Mouse (Mus musculus) CH12.LX (cell line): Measurements from ENCODE around the gene Cpeb3.

Source experiments
- BHLHE40 ChIP-seq: IDR thresholded peaks from 2 replicates; pipeline ENCODE4 v1.6.1; 2011; ENCODE audit warnings: mild to moderate bottlenecking, low read depth, low read length, improper control_type of control experiment
- CHD2 ChIP-seq: IDR thresholded peaks from 2 replicates; pipeline ENCODE4 v1.6.1; 2011; ENCODE audit warnings: low read length, improper control_type of control experiment
- CTCF ChIP-seq, 2 experiments: IDR thresholded peaks in 1 of 2; conservative IDR thresholded peaks in 1 of 2; 2 replicates each; pipeline ENCODE4 v1.5.1; 2011 to 2012; ENCODE audit warnings: low read depth in 2 of 2, low read length in 2 of 2, improper control_type of control experiment in 1 of 2, inconsistent platforms in 1 of 2, mild to moderate bottlenecking in 1 of 2, moderate library complexity in 1 of 2
- ELF1 ChIP-seq: IDR thresholded peaks from 2 replicates; pipeline ENCODE4 v1.6.1; 2014; ENCODE audit warnings: low read depth, mild to moderate bottlenecking, inconsistent platforms, low read length, improper control_type of control experiment
- EP300 ChIP-seq: IDR thresholded peaks from 2 replicates; pipeline ENCODE4 v1.6.1; 2011; ENCODE audit warnings: low read length, improper control_type of control experiment
- GABPA ChIP-seq: IDR thresholded peaks from 2 replicates; pipeline ENCODE4 v1.6.1; 2012; ENCODE audit warnings: low read depth, low read length, improper control_type of control experiment, inconsistent platforms; ENCODE audit not compliant: insufficient replicate concordance
- JUND ChIP-seq: conservative IDR thresholded peaks from 2 replicates; pipeline ENCODE4 v1.6.1; 2011; ENCODE audit warnings: low read depth, low read length, improper control_type of control experiment
- MAFK ChIP-seq: IDR thresholded peaks from 2 replicates; pipeline ENCODE4 v1.6.1; 2011; ENCODE audit warnings: low read length, improper control_type of control experiment; ENCODE audit not compliant: insufficient replicate concordance
- MAX ChIP-seq: IDR thresholded peaks from 2 replicates; pipeline ENCODE4 v1.6.1; 2011; ENCODE audit warnings: low read length, improper control_type of control experiment
- POLR2A ChIP-seq: IDR thresholded peaks from 2 replicates; pipeline ENCODE4 v1.6.1; 2011; ENCODE audit warnings: low read depth, mild to moderate bottlenecking, improper control_type of control experiment, low read length
- SIN3A ChIP-seq: IDR thresholded peaks from 2 replicates; pipeline ENCODE4 v1.6.1; 2012; ENCODE audit warnings: low read length, improper control_type of control experiment, inconsistent platforms
- ZKSCAN1 ChIP-seq: IDR thresholded peaks from 2 replicates; pipeline ENCODE4 v1.6.1; 2012; ENCODE audit warnings: low read depth, inconsistent platforms, low read length, improper control_type of control experiment, borderline replicate concordance
- ZNF384 ChIP-seq: IDR thresholded peaks from 2 replicates; pipeline ENCODE4 v1.6.1; 2012; ENCODE audit warnings: low read depth, low read length, improper control_type of control experiment, inconsistent platforms

DNA sequence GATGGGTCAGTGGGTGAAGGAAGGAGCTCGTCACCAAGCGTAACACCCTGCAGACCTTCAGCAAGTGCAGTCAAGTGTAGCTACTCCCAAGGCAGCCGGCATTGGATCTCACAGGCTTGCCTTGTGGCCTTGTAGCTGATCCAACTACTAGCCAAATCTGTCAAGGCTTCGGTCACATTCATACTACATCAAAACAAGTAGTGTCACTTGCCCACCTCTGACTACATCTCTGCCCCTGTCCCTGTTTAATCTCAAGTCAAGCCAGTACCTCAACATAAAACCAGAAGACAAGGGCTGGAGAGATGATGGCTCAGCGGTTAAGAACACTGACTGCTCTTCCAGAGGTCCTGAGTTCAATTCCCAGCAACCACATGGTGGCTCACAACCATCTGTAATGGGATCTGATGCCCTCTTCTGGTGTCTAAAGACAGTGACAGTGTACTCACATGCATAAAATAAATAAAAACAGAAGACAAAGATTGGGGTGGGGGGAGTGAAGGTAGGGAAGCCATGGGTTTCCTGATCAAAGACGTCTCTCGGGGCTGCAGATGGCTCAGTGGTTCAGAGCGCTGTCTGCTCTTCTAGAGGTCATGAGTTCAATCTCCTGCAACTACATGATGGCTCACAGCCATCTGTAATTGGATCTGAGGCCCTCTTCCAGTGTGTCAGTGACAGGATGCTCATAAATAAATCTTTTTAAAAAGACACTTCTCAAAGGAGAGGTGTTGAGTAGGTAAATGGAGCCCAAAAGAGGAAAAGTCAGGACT, 194.0 kb downstream of the Cpeb3 start:
- TF ChIP-seq POLR2A = no peak
- no peak for TF ChIP-seq CTCF (conservative IDR thresholded peaks at IDR 0.05 in 1 of 2, IDR thresholded peaks at IDR 0.05 in 1 of 2; ENCODE audit: low read depth in 2 of 2, low read length in 2 of 2)
- no peak for TF ChIP-seq MAFK
- TF ChIP-seq MAX = no peak
- TF ChIP-seq ZNF384 = no peak
- TF ChIP-seq CHD2 = no peak
- TF ChIP-seq JUND = no peak
- TF ChIP-seq ZKSCAN1 = no peak
- no peak for TF ChIP-seq BHLHE40
- no peak for TF ChIP-seq ELF1
- TF ChIP-seq EP300 = no peak
- no peak for TF ChIP-seq SIN3A
- TF ChIP-seq GABPA = no peak
